Mouse (Mus musculus) limb, embryonic 13.5 days (tissue): ENCODE data around the gene Nol3. TPM values are rescaled to one million over a fixed set of nuclear protein-coding genes. Genes with fewer than 3 reads are reported as not detected.

Source experiments
- ATAC-seq: fragments of 200-750 bp; cut with Nextera tagmentation; 2 replicates; pipeline ENCODE4 v1.8.0; 2017; ENCODE audit warnings: low read depth, moderate number of reproducible peaks, moderate TSS enrichment; ENCODE audit not compliant: low FRiP score
- H3K27ac ChIP-seq: fragments of 300-500 bp; sonication (generic); 2 replicates; pipeline ENCODE4 v1.5.1; 2015; ENCODE audit warnings: inconsistent platforms, mild to moderate bottlenecking, moderate library complexity
- H3K27me3 ChIP-seq: fragments of 300-500 bp; sonication (generic); 2 replicates; pipeline ENCODE4 v1.6.1; 2015; ENCODE audit warnings: mild to moderate bottlenecking, inconsistent platforms
- H3K36me3 ChIP-seq: fragments of 300-500 bp; sonication (generic); 2 replicates; pipeline ENCODE4 v1.6.1; 2015; ENCODE audit warnings: inconsistent platforms, mild to moderate bottlenecking, moderate library complexity
- H3K4me1 ChIP-seq: fragments of 300-500 bp; sonication (generic); 2 replicates; pipeline ENCODE4 v1.6.1; 2015; ENCODE audit warnings: inconsistent platforms
- H3K4me2 ChIP-seq: fragments of 300-500 bp; sonication (generic); replicated peaks from 2 replicates; pipeline ENCODE4 v1.6.1; 2015; ENCODE audit warnings: inconsistent platforms, mild to moderate bottlenecking, moderate library complexity
- H3K4me3 ChIP-seq: fragments of 300-500 bp; sonication (generic); 2 replicates; pipeline ENCODE4 v1.5.1; 2015; ENCODE audit warnings: moderate library complexity, mild to moderate bottlenecking, inconsistent platforms
- H3K9ac ChIP-seq: fragments of 300-500 bp; sonication (generic); 2 replicates; pipeline ENCODE4 v1.6.1; 2015; ENCODE audit warnings: mild to moderate bottlenecking, inconsistent platforms
- H3K9me3 ChIP-seq: fragments of 300-500 bp; sonication (generic); 2 replicates; pipeline ENCODE4 v1.6.1; 2016; ENCODE audit warnings: inconsistent platforms
- WGBS: fragments of 180-500 bp; shearing (Covaris S2); methylation state at CpG from one replicate; pipeline ENCODE4 v1.1.7; 2015; 5-methylcytosine and 5-hydroxymethylcytosine counted together
- microRNA counts: library from miRNA; unstranded; fragments of <30 nt; microRNA quantifications from one replicate; lab custom pipeline; 2016
- microRNA-seq: library from miRNA; unstranded; fragments of <30 nt; microRNA quantifications from one replicate; pipeline ENCODE4, GENCODE M21; 2016
- polyA plus RNA-seq: library from polyadenylated mRNA; unstranded; fragments of >200 nt; fragmentation: Nextera tagmentation; extraction: Ambion mirVana; gene quantifications from 2 replicates; pipeline ENCODE4 v1.2.1, GENCODE M21; 2015

Nol3 gene
- polyA plus RNA-seq, 1 experiment from 2014 or later = 2.7 TPM

- no peak for ATAC-seq
These were observed 42.8 kb downstream of the Nol3 start for GRCm38 (mm10) chr8:105318662-105319190.

DNA sequence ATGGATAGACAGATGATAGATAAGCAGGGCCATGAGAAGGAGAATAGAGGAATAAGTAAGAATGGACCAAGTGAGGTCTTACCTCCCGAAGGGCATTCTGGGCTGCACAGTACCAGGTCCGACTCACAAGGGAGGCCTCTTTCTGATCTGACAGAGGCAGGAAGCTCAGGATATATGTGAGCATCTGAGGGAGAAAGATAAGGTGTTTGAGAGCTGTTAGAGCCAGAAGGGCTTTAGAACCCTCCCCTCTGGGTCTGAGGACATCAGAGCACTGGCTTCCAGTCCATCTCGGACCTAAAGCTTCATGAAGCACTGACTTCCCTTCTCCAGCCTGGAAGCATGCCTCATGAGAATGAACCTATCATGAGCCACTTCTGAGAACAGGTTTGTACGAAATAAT lies 47.2 kb downstream of the Nol3 start:
- Histone ChIP-seq H3K4me1 (peaks cover 25% of the 10 kb centered on the region), H3K36me3 (peaks cover 39% of the 10 kb centered on the region), H3K9ac (no peak overlapping the region), H3K9me3 (no peaks in the 10 kb centered on the region), H3K27ac (no peak overlapping the region), H3K4me2 (no peak overlapping the region), H3K4me3 (no peak overlapping the region), H3K27me3 (no peaks in the 10 kb centered on the region)
- ATAC-seq = no peak
- WGBS = 84% methylated on average over 4 of the region's 4 CpGs

More at GRCm38 (mm10) chr8:105318662-105319190, 42.8 kb downstream of the Nol3 start:
- Histone ChIP-seq H3K36me3 (peaks cover 77% of the 10 kb centered on the region), H3K27me3 (no peaks in the 10 kb centered on the region), H3K9ac (no peak overlapping the region), H3K4me1 (no peaks in the 10 kb centered on the region), H3K27ac (no peak overlapping the region), H3K4me3 (no peak overlapping the region), H3K4me2 (no peak overlapping the region), H3K9me3 (no peaks in the 10 kb centered on the region)
- 84% methylated on average over 11 of the region's 11 CpGs for WGBS

- Histone ChIP-seq H3K27ac (peak overlapping the region; percentile 85; the same call in 1 of the 2 replicates), H3K4me3 (peak overlapping the region; percentile 81), H3K36me3 (peaks cover 43% of the 10 kb centered on the region), H3K9me3 (no peaks in the 10 kb centered on the region), H3K4me1 (peaks cover 25% of the 10 kb centered on the region), H3K27me3 (no peaks in the 10 kb centered on the region), H3K4me2 (peak overlapping the region; percentile 87), H3K9ac (peak overlapping the region; percentile 87)
- under 1% methylated on average over 12 of the region's 12 CpGs for WGBS
- ATAC-seq = peak; percentile 21
These were observed 49.7 kb downstream of the Nol3 start for GRCm38 (mm10) chr8:105325641-105326093.

DNA sequence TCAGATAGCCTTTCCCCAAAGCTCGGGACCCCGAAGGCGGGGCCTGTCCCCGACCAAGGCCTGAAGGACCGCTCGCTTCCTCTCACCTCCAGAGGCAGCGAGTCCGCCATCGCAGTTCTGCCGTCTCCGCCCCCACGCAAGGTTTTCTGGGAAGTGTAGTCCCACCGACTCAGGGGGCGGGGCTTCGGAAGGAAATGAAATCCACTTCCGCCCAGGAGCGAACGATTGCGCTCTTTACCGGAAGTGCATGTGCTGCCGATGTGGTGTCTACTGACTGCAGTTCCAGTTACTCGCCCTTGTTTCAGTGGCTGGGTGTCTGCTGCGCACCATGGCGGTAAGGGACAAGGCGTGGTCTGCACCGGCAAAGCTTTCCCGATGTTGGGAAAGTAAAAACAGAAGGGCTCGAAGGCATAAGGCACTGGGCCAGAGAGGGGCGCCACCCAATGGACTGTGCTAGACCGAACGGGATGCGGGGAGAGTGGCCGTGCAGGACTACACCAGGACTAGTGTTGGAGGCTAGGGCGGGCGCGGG lies 50.3 kb downstream of the Nol3 start, which contains the start of the genes Lrrc29 and Tmem208:
Gene Lrrc29, minus strand, starts transcription at position 138 of the 532 bp plus-strand sequence.
Gene Tmem208, plus strand, starts transcription at position 214 of the 532 bp plus-strand sequence.
- H3K27ac ChIP-seq = peak within 1 kb of the TSS; percentile 85
- peaks cover 48% of the 10 kb centered on the region for H3K36me3 ChIP-seq
- peaks cover 25% of the 10 kb centered on the region for H3K4me1 ChIP-seq
- no peaks in the 10 kb centered on the region for H3K27me3 ChIP-seq
- peak; percentile 94 for ATAC-seq
- peak within 1 kb of the TSS; percentile 87 for H3K4me2 ChIP-seq
- no peaks in the 10 kb centered on the region for H3K9me3 ChIP-seq
- WGBS = under 1% methylated on average over 36 of the region's 36 CpGs
- peak within 1 kb of the TSS; percentile 81 for H3K4me3 ChIP-seq
- H3K9ac ChIP-seq = peak within 1 kb of the TSS; percentile 87

DNA sequence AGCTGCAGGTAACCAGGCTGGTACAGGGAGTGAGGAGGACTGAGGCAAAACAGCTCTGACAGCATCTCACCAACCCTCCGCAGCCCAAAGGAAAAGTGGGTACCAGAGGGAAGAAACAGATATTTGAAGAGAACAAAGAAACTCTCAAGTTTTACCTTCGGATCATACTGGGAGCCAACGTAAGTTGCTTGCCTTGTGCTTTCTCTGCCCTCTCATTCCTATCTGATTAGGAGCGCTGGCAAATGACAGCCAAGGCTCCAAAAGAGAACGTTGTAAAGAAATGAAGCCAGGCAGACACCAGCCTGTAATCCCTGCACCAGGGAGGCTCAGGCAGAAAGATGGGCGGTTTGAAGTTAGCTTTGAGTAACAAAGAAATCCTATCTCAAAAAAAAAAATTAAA lies 51.0 kb downstream of the Nol3 start:
- 44% methylated on average over 6 of the region's 6 CpGs for WGBS
- no peaks in the 10 kb centered on the region for H3K27me3 ChIP-seq
- H3K36me3 ChIP-seq = peaks cover 55% of the 10 kb centered on the region
- peak overlapping the region; percentile 81 for H3K4me3 ChIP-seq
- peak overlapping the region; percentile 85; the same call in 1 of the 2 replicates for H3K27ac ChIP-seq
- peak overlapping the region; percentile 87 for H3K4me2 ChIP-seq
- H3K4me1 ChIP-seq = peaks cover 25% of the 10 kb centered on the region
- peak overlapping the region; percentile 87 for H3K9ac ChIP-seq
- no peaks in the 10 kb centered on the region for H3K9me3 ChIP-seq
- no peak for ATAC-seq

- Histone ChIP-seq H3K27me3 (no peaks in the 10 kb centered on the region), H3K9me3 (no peaks in the 10 kb centered on the region), H3K36me3 (peaks cover 74% of the 10 kb centered on the region), H3K9ac (no peak overlapping the region), H3K4me1 (peaks cover 17% of the 10 kb centered on the region), H3K27ac (no peak overlapping the region), H3K4me2 (no peak overlapping the region), H3K4me3 (no peak overlapping the region)
- ATAC-seq = no peak
- WGBS = 92% methylated on average over 12 of the region's 12 CpGs
These were observed 54.4 kb downstream of the Nol3 start for GRCm38 (mm10) chr8:105330325-105330724.

DNA sequence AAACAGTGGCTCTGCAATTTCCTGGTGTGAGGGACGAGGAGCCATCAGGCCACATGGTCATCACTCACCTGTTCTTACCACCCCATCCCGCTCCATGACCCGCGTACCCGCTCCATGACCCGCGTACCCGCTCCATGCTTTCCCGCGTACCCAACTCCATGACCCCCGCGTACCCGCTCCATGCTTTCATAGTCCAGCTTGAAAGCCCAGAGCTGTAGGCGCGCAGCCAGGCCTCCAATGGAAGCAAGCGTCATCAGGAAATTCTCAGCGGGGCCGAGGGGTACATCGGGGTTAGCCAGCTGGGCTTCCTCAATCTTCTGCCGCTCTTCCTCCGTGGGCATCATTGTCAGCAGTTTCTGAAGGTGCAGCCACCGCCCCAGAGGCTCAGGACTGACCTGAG lies 55.5 kb downstream of the Nol3 start:
- ATAC-seq = no peak
- peaks cover 12% of the 10 kb centered on the region for H3K4me1 ChIP-seq
- no peaks in the 10 kb centered on the region for H3K9me3 ChIP-seq
- WGBS = 95% methylated on average over 22 of the region's 22 CpGs
- H3K36me3 ChIP-seq = peaks cover 85% of the 10 kb centered on the region
- H3K27ac ChIP-seq = no peak overlapping the region
- no peak overlapping the region for H3K9ac ChIP-seq
- no peak overlapping the region for H3K4me3 ChIP-seq
- no peak overlapping the region for H3K4me2 ChIP-seq
- H3K27me3 ChIP-seq = no peaks in the 10 kb centered on the region

MicroRNAs within 50 kb of the gene (microRNA counts, 519-probe panel; counts per million panel counts)
- microRNA mmu-miR-328 (lab: Ali Mortazavi, UCI) = 2,500 counts per million, percentile 35 among the panel's probes with 10 or more counts

Small RNA genes within 50 kb of the gene (microRNA-seq; reads per million reads assigned to microRNA genes)
- gene Gm27320 (not detected), gene Mir328 (155 reads per million, percentile 58 among the genes with 10 or more reads in this experiment)

Other genes with a start within 250 kb of the Nol3 start
- gene Ces3a, start 227.5 kb upstream of the Nol3 start, polyA plus RNA-seq = not detected in 2 replicates
- not detected in 2 replicates for gene Ces3b, start 192.4 kb upstream of the Nol3 start, polyA plus RNA-seq
- not detected in 2 replicates for gene Ces4a, start 144.3 kb upstream of the Nol3 start, polyA plus RNA-seq
- gene Cbfb, start 105.5 kb upstream of the Nol3 start, polyA plus RNA-seq = 97.1 and 101 TPM in 2 replicates
- gene D230025D16Rik, start 51.0 kb upstream of the Nol3 start, polyA plus RNA-seq = 27.3 and 27.6 TPM in 2 replicates
- 24.7 and 25.4 TPM in 2 replicates for gene B3gnt9, start 21.0 kb upstream of the Nol3 start, polyA plus RNA-seq
- 20.1 and 23.2 TPM in 2 replicates for gene Tradd, start 11.5 kb upstream of the Nol3 start, polyA plus RNA-seq
- 2.6 and 2.8 TPM in 2 replicates for gene Fbxl8, start 11.5 kb upstream of the Nol3 start, polyA plus RNA-seq
- 0.11 and 0.19 TPM in 2 replicates for gene Hsf4, start 6.3 kb upstream of the Nol3 start, polyA plus RNA-seq
- gene 4931428F04Rik, start 13.7 kb downstream of the Nol3 start, polyA plus RNA-seq = 16.3 TPM in 2 replicates
- 8.3 and 9.1 TPM in 2 replicates for gene Exoc3l, start 20.0 kb downstream of the Nol3 start, polyA plus RNA-seq
- 73.6 and 75.4 TPM in 2 replicates for gene E2f4, start 21.5 kb downstream of the Nol3 start, polyA plus RNA-seq
- 3.9 and 5.1 TPM in 2 replicates for gene Elmo3, start 29.5 kb downstream of the Nol3 start, polyA plus RNA-seq
- 1.8 and 2.7 TPM in 2 replicates for gene Lrrc29, start 50.1 kb downstream of the Nol3 start, polyA plus RNA-seq
- 119 and 122 TPM in 2 replicates for gene Tmem208, start 50.2 kb downstream of the Nol3 start, polyA plus RNA-seq
- gene Fhod1, start 71.8 kb downstream of the Nol3 start, polyA plus RNA-seq = 2.1 and 2.3 TPM in 2 replicates
- 6.0 and 6.4 TPM in 2 replicates for gene Slc9a5, start 72.7 kb downstream of the Nol3 start, polyA plus RNA-seq
- gene Plekhg4, start 97.1 kb downstream of the Nol3 start, polyA plus RNA-seq = 0.73 and 1.2 TPM in 2 replicates
- not detected in 2 replicates for gene Kctd19, start 137.4 kb downstream of the Nol3 start, polyA plus RNA-seq
- gene Lrrc36, start 137.4 kb downstream of the Nol3 start, polyA plus RNA-seq = 0.36 and 0.55 TPM in 2 replicates
- gene Tppp3, start 195.4 kb downstream of the Nol3 start, polyA plus RNA-seq = 65.4 and 71.1 TPM in 2 replicates
- gene Zdhhc1, start 220.8 kb downstream of the Nol3 start, polyA plus RNA-seq = 42.5 and 45.3 TPM in 2 replicates
- gene Hsd11b2, start 242.6 kb downstream of the Nol3 start, polyA plus RNA-seq = 5.9 and 7.6 TPM in 2 replicates